Mouse (Mus musculus) regulatory T cell (primary cell): ENCODE measurements around the gene Ltbp2.

Source experiments
- in situ Hi-C: fragments of 300-600 bp; cut with MboI, MseI; formaldehyde crosslinking; loops from one replicate; pipeline ENCODE4 v1.15.1; 2025; ENCODE audit warnings: high pct_unique_total_duplicates

Ltbp2 gene

DNA sequence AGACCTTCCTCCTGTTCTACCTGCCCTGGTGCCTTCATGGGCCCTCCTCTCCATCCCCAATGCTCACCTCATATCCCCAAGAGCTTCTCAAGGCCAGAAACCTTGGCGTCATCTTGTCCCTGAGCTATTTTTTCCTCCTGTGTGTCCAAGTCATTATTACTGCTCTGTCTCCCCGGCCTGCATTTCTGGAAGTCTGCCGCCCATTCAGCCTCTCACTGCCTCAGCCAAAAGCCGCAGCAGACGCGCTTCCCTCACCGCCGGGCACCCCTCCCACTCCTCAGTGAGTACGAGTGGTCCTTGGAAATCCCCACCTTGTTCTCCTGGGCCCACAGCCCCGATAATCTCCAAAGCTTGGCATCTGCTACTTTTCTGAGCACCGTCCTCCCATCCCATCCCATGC is 3.8 kb upstream of the Ltbp2 start:
- in situ Hi-C loops, result no loop called here

DNA sequence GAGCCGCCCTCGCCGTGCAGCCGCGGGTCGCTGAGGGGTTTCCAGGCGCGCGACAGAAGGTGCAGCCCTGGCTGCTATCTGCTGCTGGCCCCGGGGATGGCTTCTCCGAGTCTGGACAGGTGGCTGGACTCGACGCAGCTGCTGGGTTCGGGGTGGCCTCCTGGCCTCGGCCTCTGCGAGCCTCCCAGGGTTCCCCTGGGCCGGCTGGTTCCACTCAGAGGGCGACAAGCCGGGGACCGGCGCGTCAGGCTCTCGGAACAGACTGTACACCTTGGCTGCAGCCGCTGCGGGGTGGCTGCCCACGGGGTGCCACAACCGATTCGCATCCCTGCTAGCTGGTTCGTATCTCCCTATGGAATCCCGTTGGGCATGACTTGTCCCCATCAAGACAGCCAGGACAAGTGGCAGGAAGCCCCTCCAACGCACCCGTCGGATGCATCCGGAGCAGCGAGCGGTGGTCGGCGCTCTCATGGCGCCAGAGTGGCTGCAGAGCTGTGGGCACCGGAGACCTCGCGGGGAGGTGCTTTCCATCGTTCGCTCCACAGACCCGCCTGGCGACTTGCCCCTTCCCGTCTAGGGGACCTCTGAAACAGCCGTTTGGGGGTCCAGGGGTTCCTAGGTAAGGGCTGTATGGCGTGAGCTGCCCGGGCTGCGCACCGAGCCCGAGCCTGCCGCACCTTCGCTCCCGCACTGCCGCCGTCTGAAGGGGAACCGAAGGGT is 411 bp downstream of the Ltbp2 start:
- in situ Hi-C loops, result no loop called here

DNA sequence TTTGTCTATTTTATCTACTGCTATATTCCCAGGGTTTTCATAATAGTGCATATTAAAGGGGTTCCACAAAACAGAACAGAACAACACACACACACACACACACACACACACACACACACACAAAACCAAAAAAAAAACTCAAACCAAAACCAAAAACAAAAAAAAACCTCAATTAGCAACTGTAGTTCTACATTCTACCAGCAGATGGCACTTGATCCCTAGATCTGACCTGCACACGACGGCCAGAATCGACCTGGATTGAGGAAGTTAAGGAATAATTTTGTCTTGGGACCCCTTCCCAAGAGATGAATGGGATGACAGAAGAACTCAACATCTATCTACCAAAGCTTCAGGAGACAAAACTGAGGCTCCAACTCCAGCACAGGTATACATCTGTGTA is 2.9 kb downstream of the Ltbp2 start:
- in situ Hi-C loops, result no loop called here

DNA sequence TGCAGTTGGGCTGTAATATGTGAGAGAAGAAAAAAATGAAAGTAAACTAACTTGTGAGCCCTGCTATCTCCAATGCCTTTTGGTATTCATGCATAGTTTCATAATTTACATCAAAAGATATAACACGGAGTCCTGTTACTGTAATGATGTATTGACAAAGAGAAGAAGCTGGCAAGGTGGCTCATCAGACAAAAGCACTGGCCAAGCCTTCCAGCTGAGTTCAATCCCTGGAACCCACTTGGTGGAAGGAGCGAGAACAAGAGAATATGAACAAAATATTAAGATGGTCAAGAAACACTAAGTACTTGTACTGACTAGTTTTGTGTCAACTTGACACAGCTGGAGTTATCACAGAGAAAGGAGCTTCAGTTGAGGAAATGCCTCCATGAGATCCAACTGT is 4.0 kb downstream of the Ltbp2 start:
- in situ Hi-C loops, result no loop called here

DNA sequence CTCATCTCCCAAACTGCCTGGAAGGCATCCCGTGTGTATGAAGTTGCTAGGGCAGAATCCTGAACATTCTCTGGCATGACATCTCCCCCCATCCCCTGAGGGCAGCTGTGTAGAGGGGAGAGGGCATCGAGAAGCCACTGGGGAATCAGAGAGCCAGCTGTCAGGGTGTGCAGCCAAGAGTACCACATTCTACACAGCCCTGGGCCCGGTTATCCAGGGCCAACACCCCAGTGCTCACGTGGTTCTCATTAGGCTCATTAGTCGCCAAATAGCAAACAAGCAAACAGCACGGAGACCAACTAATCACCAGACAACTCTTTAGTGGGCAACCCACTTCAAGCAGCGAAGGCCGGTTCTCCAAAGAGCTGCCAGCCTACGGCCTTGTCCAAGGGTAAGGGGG is 10.9 kb downstream of the Ltbp2 start:
- in situ Hi-C loops, result no loop called here

DNA sequence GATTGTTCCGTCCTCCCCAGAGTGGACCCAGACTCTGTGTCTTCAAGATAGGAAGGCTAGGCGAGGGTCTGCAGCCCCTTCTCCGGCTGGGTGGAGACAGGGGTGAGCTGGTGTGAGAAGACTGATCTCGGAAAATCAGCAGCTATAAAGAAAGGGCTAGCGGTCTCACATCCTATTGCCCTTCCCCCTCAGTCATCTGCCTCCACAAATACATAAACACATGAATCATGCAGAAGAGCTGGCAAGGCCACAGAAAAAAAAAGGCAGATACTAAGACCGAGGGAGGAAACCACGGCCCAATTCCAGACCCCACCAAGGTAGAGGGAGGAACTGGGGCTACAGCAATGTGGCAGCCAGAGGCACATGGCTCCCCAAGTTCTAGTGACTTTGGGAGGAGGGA is 11.5 kb downstream of the Ltbp2 start:
- in situ Hi-C loops, result no loop called here

DNA sequence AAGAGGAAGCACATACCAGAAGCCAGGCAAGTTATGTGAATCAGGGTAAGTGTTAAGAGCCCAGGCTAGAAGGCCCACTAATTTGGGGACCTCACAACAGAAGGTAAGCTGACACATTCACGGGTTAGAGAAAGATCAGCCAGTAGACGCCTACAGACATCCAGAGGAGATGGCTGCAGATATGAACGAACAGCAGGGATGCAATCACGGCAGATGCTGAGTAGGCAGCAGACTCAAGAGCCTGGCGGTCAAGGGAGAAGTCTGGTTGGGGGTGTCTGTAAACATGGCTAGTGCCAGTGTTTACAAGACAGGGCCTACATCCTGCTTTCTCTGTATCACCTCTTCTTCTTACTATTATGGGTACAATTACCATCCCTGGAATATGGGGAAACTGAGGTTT is 13.1 kb downstream of the Ltbp2 start:
- in situ Hi-C loops, result no loop called here

DNA sequence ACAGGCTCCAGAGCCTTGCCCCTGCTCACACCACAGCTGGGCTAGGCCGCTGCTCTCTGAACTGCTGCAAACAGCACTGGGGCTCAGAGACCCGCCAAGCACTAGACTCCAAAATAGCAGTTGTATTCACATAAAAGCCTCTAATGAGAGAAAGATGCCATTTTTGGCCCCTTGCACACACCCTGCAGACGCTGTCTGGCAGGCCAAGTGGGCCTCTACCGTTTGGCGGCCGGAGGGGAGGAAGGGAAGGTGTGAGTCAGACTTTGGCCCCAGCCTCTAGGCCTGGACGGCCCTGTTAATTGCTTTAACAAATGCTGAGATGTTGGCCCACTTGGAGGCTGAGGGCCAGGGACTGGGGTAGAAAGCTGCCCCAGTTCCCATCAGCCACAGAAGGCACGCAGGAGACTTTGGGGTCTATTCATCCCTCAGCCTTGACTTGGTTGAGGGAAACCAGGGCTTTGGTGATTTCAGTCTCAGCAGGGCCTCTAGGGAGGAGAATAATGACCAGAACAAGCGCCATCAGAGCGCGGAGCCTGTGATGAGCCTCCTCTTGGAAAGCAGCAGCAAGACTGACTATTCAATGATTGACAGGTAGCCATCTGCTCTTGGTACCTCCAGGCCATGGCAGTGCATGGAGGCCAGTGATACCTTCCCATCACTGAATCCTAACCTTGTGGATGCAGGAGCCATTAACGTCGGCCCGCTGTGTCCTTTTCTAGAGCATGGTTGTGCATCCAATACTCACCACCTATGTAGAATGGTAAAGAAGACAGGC is 14.0 kb downstream of the Ltbp2 start:
- in situ Hi-C loops, result no loop called here

DNA sequence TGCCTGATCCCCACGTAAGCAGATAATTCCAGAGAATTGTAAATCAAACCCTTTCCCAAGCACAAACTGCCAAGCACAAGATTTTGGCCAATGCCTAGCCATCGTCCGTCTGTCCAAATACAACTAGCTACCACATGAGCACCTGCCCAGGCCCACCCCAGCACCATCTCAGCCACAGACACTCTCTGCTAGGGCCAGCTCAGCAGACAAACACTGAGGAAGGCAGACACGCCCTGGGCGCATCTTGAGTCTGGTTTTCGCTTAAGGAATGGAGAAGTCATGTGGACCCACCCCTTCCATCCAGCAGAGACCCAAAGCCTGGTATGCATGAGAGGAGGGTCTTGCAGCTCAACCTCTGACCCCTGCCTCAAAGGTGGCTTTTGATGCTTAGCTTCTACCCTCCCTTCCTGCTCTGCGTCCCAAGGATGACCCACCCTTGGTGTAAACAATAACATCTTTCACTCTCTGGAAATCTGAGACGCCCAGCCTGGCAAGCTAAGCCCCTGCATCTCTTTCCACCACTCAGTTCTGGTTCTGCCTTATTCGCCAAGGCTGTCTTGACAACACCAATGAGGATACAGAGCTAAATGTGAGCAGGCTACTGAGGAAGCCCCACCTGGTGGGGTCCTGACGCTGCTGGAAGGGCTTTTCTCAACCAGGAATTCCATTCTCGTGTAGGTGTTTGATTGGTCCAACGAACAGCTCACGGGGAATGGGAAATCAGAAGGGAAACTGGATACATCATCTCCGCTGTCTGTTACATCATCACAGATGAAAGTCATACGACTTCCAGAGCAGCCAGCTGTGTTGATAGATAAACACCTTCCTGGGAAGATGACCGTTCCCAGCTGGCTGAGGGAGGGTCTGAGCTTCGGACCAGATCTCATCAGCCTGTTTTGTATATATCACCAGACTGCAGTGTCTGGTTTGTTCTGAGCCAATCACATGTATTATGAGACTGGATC is 17.9 kb downstream of the Ltbp2 start:
- in situ Hi-C loops, result no loop called here

DNA sequence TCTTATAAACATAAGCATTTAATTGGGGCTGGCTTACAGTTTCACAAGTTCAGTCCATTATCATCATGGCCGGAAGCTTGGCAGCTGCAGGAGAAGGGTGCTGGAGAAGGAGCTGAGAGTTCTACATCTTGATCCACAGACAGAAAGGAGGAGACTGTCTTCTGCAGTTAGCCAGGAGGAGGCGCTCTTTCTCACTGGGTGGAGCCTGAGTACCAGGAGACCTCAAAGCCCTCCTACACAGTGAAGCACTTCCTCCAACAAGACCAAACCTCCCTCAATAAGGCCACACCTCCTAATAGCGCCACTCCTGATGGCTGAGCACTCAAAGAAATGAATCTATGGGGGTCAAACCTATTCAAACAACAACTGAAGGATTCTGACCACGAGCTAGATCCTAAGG is 18.6 kb downstream of the Ltbp2 start:
- in situ Hi-C loops, result no loop called here

DNA sequence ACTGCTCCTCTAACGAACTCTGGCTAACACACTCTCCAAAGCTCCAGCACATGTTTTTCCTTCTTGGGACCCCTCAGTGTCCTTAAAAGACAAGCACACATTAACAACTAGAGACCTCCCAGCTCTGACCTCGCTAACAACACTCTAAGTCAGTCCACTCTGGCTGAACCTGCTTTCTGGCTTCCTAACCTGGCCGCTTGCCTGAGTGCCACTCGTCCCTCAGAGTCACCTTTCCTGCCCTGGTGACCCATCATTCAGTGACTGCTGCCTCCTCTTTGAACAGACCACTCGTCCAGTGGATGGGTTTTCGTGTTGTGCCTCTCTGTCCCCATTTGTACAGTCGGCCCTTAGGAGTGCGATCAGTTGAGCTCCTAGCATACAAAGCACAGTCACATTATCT is 19.8 kb downstream of the Ltbp2 start:
- in situ Hi-C loops, result no loop called here

DNA sequence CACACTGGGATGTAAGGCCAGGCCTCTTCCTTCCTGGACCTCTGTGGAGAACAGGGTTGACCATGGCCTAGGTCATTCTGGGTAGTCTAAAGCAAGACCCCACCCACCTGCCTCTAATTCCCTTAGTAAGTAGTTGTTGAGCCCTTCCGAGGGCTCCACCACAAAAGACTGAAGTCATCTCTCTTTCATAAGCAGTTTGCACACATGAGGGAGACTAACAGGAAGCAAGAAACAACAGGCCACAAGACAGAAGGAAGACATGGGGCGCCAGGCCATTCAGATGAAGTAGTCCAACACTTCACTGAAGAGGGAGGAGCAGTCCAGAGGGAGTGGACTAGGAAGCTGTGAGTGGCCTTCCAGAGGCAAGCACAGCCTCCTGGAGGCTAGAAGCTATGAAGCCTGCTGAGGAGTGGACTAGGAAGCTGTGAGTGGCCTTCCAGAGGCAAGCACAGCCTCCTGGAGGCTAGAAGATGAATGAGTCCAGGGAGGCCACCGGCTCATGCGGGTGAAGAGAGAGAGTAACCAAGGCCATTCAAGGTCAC is 21.2 kb downstream of the Ltbp2 start:
- in situ Hi-C loops, result no loop called here

DNA sequence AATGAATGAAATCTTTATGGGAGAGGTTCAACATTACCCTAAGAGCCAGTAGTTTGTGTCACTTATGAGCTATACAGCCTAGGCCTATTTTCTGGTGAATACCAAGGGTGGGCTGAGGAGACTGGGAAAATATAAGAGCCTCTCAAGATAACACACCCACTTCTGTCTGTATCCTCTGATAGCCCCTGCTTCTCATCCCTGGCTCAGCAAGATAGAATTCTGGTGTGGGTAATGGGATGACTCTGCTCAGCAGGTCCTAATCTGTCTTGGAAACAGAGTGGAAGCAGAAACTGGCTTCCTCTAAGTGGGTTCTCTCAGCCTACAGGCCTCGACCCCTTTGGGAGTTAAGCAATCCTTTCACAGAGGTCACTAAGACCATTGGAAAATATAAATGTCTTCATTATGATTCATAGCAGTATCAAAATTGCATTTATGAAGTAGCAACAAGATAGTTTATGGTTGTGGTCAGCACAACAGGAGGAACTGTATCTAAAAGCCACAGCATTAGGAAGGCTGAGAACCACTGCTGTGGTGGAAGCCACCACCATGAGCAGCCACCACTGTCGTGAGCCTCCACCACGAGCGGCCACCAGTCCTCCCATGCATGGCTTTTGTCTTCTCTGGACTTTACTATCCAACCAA is 21.8 kb downstream of the Ltbp2 start:
- in situ Hi-C loops, result no loop called here

DNA sequence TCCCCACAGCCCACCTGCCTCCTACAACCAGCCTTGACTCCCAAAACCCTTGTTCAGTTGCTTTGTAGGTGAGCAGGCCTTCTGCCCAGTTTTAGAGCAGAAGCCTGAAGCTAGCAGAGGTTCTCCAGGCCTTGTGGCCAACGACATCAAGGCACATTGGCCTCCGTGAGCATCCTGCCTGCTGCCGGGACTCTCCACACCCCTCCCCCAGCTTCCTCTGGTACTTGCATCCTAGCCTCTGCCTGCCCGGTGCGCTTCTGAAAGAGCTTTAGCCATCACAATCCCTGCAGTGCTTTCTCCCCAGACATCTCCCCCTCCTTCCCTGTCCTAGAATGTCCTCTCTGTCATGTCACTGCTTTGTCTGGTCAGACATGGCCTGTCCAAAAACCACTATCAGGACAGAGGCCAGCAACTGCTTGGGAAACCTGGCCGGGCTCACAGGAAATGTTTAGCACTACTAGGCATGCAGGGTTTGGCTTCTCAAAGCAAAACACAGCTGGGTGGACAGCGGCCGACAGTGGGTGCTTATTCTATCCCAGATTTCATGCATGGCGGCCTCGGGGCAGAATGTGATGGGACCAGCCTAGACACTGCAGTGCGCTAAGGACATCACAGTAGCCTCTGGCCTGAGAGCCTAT is 24.8 kb downstream of the Ltbp2 start:
- in situ Hi-C loops, result no loop called here

DNA sequence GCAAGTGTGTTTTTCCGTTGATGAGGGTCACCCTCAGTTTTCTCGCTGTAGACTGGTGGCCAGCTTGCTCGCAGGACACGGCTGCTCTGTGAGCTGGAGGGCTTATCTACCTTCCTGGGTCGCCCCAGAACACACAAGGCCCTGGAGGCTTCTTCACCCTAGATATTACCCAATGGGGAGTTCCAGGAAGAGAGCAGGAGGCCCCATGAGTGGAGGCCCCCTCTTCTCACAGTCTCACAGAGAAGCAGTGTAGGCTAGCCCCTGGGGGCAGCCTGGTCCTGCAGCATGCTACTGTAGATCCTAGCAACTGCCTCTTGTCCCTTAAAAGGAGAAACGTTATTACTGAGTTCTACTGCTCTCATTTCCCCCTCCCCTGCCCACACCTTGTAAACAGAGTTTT is 28.4 kb downstream of the Ltbp2 start:
- in situ Hi-C loops, result no loop called here

DNA sequence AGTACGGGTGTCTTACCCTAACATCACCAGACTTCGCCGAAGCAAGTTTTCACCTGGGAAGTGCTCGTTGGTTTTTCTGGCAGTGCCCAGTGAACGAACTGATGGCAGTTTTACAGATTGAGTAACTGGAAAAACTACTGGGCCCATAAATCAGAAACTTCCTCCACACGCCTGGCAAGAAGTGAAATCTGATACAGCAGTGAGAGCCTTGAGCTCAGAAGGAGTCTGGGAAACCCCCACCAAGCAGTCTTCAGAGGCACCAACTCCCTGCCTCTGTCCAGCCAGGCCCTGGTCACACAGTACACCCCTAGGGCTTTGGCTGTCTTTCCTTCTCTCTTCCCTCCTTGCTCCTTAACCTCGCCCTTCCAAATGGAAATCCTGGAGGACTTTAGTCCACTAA is 28.9 kb downstream of the Ltbp2 start:
- in situ Hi-C loops, result no loop called here

DNA sequence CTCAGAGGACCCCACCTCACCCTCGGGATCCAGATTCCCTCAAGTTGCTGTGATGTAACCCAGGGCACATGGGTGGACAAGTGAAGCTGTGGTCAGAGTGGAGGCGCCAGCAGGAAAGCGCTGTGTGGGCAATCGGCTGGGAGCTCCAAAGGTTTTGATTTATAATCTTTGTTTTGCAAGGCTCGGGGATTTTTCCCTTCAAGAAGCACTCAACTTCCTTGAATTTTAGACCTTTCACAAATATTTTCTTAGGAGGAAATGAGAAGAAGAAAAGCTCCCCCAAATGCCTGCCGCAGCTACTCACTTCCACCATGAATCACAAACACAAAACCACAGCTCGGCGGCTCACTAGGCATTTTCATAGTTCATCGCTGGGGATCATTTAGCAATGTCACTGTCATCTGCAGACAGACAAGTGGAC is 29.7 kb downstream of the Ltbp2 start:
- in situ Hi-C loops, result no loop called here

DNA sequence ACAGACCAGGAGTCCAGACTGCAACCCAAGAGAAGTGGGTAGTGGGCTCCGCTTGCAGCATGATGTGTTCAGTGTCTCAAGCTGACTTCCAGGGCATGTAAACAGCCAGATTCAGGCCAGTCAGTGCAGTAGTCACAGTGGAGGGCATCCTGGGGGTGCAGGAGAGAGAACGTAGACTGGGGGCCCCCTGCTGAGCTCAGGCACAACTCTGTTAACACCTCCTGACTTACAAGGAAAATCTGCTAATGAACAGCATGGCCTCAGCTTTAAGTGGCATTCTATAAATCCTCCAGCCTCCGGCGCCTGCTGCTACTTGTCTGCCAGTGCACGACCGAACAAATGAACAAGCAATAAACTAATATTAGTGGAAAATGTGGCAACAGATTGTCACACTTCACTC is 33.6 kb downstream of the Ltbp2 start:
- in situ Hi-C loops, result no loop called here

DNA sequence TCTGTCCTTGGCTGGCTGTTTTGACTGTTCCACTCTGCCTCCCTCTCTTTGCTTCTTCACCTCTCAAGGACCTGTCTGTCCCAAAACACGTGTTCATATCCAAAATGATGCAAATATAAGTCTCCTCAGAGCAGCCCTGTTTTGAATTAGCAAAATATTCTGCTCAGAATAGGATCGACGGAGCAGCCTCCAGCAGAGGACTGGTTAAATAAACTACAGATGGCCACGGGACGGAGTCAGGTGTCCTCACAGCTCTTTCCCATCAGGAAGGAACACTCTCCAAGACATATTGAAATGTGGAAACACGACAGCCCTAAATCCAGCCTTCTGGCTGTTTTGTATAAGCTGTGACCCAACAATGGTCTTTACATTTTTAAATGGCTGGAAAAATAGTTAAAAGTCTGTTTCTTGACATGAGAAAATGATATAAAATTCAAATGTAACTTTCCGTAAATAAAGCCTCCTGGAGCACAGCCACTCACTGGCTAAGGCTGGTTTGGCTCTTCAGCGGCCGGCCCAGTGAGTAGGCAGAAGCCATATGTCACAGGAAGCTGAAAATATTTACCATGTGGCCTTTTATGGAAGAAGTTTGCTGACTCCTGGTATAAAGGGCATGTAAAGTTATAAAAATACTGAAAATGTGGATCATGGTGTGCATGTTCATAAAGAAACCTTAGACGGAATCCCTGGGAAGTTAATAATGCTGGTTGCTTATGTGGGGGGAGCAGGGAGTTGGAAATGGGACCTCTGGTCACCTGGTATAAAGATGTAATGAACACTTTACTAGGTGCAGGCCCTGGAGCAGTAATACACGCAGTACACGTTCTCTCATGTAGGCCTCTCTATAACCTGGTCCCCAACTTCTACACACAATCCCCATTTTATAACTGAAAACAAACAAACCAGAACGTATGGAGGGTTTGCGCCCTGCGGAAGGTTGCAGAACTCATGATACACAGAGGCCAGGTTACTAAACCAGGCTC is 34.9 kb downstream of the Ltbp2 start:
- in situ Hi-C loops, result no loop called here

DNA sequence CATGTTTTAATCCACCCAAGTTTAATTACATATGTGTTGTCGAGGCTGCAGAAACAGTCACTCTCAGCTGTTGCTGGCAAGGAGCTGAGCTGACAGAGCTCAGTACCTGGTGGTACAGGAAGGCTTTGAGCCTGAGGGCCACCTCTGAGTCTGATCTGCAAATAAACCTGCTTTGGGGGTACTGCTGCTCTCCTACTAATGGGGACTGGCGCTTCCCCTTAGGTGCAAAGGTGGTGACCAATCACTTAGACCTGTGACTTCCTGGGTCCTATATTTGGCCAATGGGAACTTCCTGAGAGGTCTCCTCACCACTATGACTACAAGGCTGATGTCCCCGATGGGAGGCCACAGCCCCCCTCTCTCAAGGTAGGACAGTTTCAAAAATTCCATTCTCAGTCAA is 35.6 kb downstream of the Ltbp2 start:
- in situ Hi-C loops, result no loop called here
